Mouse (Mus musculus) neutrophil, adult 65 days (primary cell): ENCODE measurements around the gene Fgfr3. TPM values are rescaled to one million over a fixed set of nuclear protein-coding genes. Genes with fewer than 3 reads are reported as not detected.

Source experiments
- total RNA-seq: library from RNA; stranded (reverse); gene quantifications from 2 replicates; pipeline ENCODE4 v1.2.4, GENCODE M21; 2023

Gene Fgfr3
- 0.41 TPM in 1 of 2 replicates, not detected in the other for total RNA-seq

GRCm38 (mm10) chr5:33721541-33722265 lies at the start of gene Fgfr3:
Gene Fgfr3, plus strand, starts transcription at chr5:33721674.

GRCm38 (mm10) chr5:33782345-33782998 lies 61.0 kb downstream of the Fgfr3 start, which contains the start of gene Letm1:
Gene Letm1, minus strand, starts transcription at chr5:33782817.

Other genes starting within 250 kb of the Fgfr3 start
- 5.5 and 6.4 TPM in 2 replicates for gene Fam53a, start 92.0 kb upstream of the Fgfr3 start, total RNA-seq
- not detected in 2 replicates for gene Gm9903, start 91.7 kb upstream of the Fgfr3 start, total RNA-seq
- 84.9 and 98.5 TPM in 2 replicates for gene Slbp, start 69.1 kb upstream of the Fgfr3 start, total RNA-seq
- 60.0 and 66.8 TPM in 2 replicates for gene Tacc3, start 63.5 kb upstream of the Fgfr3 start, total RNA-seq
- gene Tmem129, start 63.3 kb upstream of the Fgfr3 start, total RNA-seq = 5.7 and 8.0 TPM in 2 replicates
- gene Letm1, start 61.1 kb downstream of the Fgfr3 start, total RNA-seq = 31.1 and 42.5 TPM in 2 replicates
- gene Nsd2, start 99.1 kb downstream of the Fgfr3 start, total RNA-seq = 52.8 and 71.2 TPM in 2 replicates
- 18.6 and 22.2 TPM in 2 replicates for gene Nelfa, start 214.7 kb downstream of the Fgfr3 start, total RNA-seq